Mouse (Mus musculus): ENCODE data around the gene Il1f10. TPM values are rescaled to one million over a fixed set of nuclear protein-coding genes. Genes with fewer than 3 reads are reported as not detected.

The Il1f10 gene
- polyA plus RNA-seq (2012; rRNA removed): not detected in 2 replicates

DNA sequence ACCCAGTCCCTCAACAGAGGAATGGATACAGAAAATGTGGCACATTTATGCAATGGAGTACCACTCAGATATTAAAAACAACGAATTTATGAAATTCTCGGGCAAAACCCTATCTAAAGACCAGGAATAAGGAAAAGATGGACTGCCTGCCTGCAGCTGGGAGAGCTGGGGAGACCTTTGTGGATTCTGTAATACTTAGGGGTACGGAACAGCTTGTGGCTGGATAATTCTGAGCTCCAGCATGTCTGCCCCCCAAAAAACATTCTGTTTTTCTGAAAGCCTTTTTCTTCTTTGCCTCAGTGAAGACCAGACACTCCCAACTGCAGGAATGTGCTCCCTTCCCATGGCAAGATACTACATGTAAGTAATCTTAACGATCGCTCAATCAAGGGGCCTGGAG is at the start of gene Il1f10:
Il1f10 (plus strand) TSS at position 301 of the 400 bp plus-strand sequence.

DNA sequence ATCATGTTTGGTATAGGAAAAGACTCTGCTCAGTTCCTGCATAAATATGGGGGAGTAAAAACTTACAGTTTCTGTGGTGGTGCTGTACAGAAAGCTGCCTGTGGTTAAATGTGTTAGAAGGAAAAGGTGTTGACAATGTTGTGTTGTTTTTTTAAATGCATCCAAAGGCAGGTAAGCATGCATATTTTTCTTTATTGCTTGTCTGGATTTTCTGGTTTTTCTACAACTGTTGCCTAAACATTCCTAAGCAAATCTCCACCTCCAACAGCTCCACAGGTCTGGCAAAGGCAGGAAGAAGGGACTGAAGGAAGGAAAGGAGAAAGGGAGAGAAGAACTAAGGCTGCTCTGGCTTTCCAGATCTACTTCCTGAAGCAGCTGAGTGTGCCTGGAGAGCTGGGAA is 14.3 kb upstream of the Il1f10 start, which contains the start of gene Il1f5:
Il1f5 (plus strand) TSS at position 301 of the 400 bp plus-strand sequence.

DNA sequence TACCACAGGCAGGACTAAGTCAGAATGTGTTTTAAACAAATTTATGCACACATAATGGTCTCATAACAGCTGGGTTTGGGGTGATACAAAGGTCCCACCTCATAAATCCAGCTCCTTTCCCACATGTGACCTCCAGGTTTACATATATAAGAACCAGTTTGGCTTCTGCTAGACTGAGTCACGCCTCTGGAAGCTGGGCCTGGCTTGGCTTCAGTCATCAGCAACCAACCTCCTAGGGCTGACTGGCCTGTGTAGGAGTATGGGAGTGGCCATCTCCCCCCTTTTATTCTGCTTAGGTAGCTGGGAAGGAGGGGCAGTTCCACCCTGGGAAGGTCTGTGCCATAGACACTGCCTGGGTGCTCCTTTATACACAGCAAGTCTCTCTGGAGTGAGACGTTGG is 45.5 kb downstream of the Il1f10 start, which contains the start of gene Il1rn:
Il1rn (plus strand) TSS at position 309 of the 400 bp plus-strand sequence.

Other genes with a start within 250 kb of the Il1f10 start
- 8.6 and 9.3 TPM in 2 replicates for gene Hnmt, start 241.8 kb upstream of the Il1f10 start, polyA plus RNA-seq (2012; rRNA removed)
- gene Tbpl2, start 194.6 kb upstream of the Il1f10 start, polyA plus RNA-seq (2012; rRNA removed): not detected in 2 replicates
- not detected in 2 replicates for gene Il1f8, start 138.0 kb upstream of the Il1f10 start, polyA plus RNA-seq (2012; rRNA removed)
- 0.03 TPM in 1 of 2 replicates, not detected in the other for gene Il1f9, start 104.7 kb upstream of the Il1f10 start, polyA plus RNA-seq (2012; rRNA removed)
- not detected in 2 replicates for gene Il1f6, start 75.8 kb upstream of the Il1f10 start, polyA plus RNA-seq (2012; rRNA removed)
- 0.09 TPM in 1 of 2 replicates, not detected in the other for gene Il1f5, start 14.2 kb upstream of the Il1f10 start, polyA plus RNA-seq (2012; rRNA removed)
- 0.06 and 0.07 TPM in 2 replicates for gene Il1rn, start 45.7 kb downstream of the Il1f10 start, polyA plus RNA-seq (2012; rRNA removed)
- gene Psd4, start 76.4 kb downstream of the Il1f10 start, polyA plus RNA-seq (2012; rRNA removed): 0.48 and 1.4 TPM in 2 replicates
- 0.49 and 0.80 TPM in 2 replicates for gene Pax8, start 184.4 kb downstream of the Il1f10 start, polyA plus RNA-seq (2012; rRNA removed)

Data from central nervous system, embryonic 18 days (tissue).